Mouse (Mus musculus) CD8-positive naive resting alpha-beta T cell, adult 2 months (primary cell): ENCODE measurements around the gene Ovol1.
A peak's percentile ranks its signal among the peaks of the same experiment; 100 is the strongest.

Experiments
- DNase-seq, 2 experiments: peaks; one replicate each; pipeline ENCODE4 v3.0.0; 2022; ENCODE audit warnings: low read depth in 2 of 2, low spot score in 2 of 2

Ovol1 gene

GRCm38 (mm10) chr19:5569521-5569920 lies 9.1 kb upstream of the Ovol1 start:
- DNase-seq: no peak

GRCm38 (mm10) chr19:5568470-5569140 lies 8.2 kb upstream of the Ovol1 start:
- peak; percentile 71 to 82 for DNase-seq

GRCm38 (mm10) chr19:5567534-5568469 lies 7.4 kb upstream of the Ovol1 start, which contains the start of gene Ap5b1:
Gene Ap5b1, plus strand, starts transcription at chr19:5568025.
- DNase-seq: peak; percentile 84 to 89

GRCm38 (mm10) chr19:5567180-5567533 lies 6.7 kb upstream of the Ovol1 start:
- no peak for DNase-seq

GRCm38 (mm10) chr19:5566316-5566715 lies 5.9 kb upstream of the Ovol1 start:
- no peak for DNase-seq

GRCm38 (mm10) chr19:5562776-5563175 lies 2.3 kb upstream of the Ovol1 start:
- DNase-seq: no peak

- no peak for DNase-seq
Observed at GRCm38 (mm10) chr19:5561886-5562285, 1.4 kb upstream of the Ovol1 start.

- DNase-seq: no peak
Observed at GRCm38 (mm10) chr19:5561252-5561790, 875 bp upstream of the Ovol1 start.

- no peak for DNase-seq
Observed at GRCm38 (mm10) chr19:5559631-5560456, 602 bp downstream of the Ovol1 start.

- DNase-seq: no peak
Observed at GRCm38 (mm10) chr19:5559229-5559628, 1.2 kb downstream of the Ovol1 start.

GRCm38 (mm10) chr19:5558770-5559169 lies 1.7 kb downstream of the Ovol1 start:
- DNase-seq: no peak

GRCm38 (mm10) chr19:5558169-5558568 lies 2.3 kb downstream of the Ovol1 start:
- DNase-seq: no peak

- DNase-seq: no peak
Observed at GRCm38 (mm10) chr19:5554212-5554611, 6.2 kb downstream of the Ovol1 start.

GRCm38 (mm10) chr19:5553802-5554201 lies 6.6 kb downstream of the Ovol1 start:
- DNase-seq: no peak

- DNase-seq: no peak
Observed at GRCm38 (mm10) chr19:5547471-5548056, 12.9 kb downstream of the Ovol1 start.

GRCm38 (mm10) chr19:5544031-5544430 lies 16.4 kb downstream of the Ovol1 start:
- DNase-seq: no peak

- DNase-seq: no peak
Observed at GRCm38 (mm10) chr19:5543362-5543761, 17.1 kb downstream of the Ovol1 start.

- no peak for DNase-seq
Observed at GRCm38 (mm10) chr19:5538786-5539185, 21.7 kb downstream of the Ovol1 start.

- DNase-seq: peak; percentile 16 to 24
Observed at GRCm38 (mm10) chr19:5532520-5532919, 27.9 kb downstream of the Ovol1 start.

- no peak for DNase-seq
Observed at GRCm38 (mm10) chr19:5530138-5530524, 30.3 kb downstream of the Ovol1 start.
